Mouse (Mus musculus) testis, adult 2 months (tissue): ENCODE data around the gene Polr2c. TPM values are rescaled to one million over a fixed set of nuclear protein-coding genes. Genes with fewer than 3 reads are reported as not detected.
A peak's percentile ranks its signal among the peaks of the same experiment; 100 is the strongest.

Experiments
- H3K27ac ChIP-seq: fragments of 200-500 bp; 2 replicates; pipeline ENCODE4 v1.5.1; 2012; ENCODE audit warnings: low read depth, low read length; ENCODE audit not compliant: control insufficient read depth, insufficient read depth
- H3K27me3 ChIP-seq: fragments of 200-500 bp; 2 replicates; pipeline ENCODE4 v1.6.1; 2012; ENCODE audit warnings: mild to moderate bottlenecking, low read length, moderate library complexity; ENCODE audit not compliant: control insufficient read depth, insufficient read depth
- H3K36me3 ChIP-seq: fragments of 200-500 bp; 2 replicates; pipeline ENCODE4 v1.6.1; 2012; ENCODE audit warnings: mild to moderate bottlenecking, low read length; ENCODE audit not compliant: control insufficient read depth, insufficient read depth
- H3K4me1 ChIP-seq: fragments of 200-500 bp; 2 replicates; pipeline ENCODE4 v1.6.1; 2012; ENCODE audit warnings: low read length; ENCODE audit not compliant: control insufficient read depth, insufficient read depth
- H3K4me3 ChIP-seq: fragments of 200-500 bp; 2 replicates; pipeline ENCODE4 v1.5.1; 2012; ENCODE audit warnings: low read depth, mild to moderate bottlenecking, low read length, moderate library complexity, mixed read lengths; ENCODE audit not compliant: control insufficient read depth
- CTCF ChIP-seq: fragments of 200-500 bp; IDR thresholded peaks from 2 replicates; pipeline ENCODE4 v1.5.1; 2012; ENCODE audit warnings: low read depth, mild to moderate bottlenecking, inconsistent platforms, low read length, moderate library complexity; ENCODE audit not compliant: control insufficient read depth, insufficient read depth, insufficient replicate concordance
- POLR2A ChIP-seq: fragments of 200-500 bp; IDR thresholded peaks from 2 replicates; pipeline ENCODE4 v1.6.1; 2012; ENCODE audit warnings: low read depth, mild to moderate bottlenecking, inconsistent platforms, low read length, moderate library complexity; ENCODE audit not compliant: control insufficient read depth
- polyA plus RNA-seq: library from polyadenylated mRNA; depleted of rRNA; stranded (reverse); fragments of >200 nt; gene quantifications from 2 replicates; pipeline ENCODE4 v1.2.3, GENCODE M21; 2012; rRNA removed

The Polr2c gene
- 54.8 and 58.9 TPM in 2 replicates for polyA plus RNA-seq

DNA sequence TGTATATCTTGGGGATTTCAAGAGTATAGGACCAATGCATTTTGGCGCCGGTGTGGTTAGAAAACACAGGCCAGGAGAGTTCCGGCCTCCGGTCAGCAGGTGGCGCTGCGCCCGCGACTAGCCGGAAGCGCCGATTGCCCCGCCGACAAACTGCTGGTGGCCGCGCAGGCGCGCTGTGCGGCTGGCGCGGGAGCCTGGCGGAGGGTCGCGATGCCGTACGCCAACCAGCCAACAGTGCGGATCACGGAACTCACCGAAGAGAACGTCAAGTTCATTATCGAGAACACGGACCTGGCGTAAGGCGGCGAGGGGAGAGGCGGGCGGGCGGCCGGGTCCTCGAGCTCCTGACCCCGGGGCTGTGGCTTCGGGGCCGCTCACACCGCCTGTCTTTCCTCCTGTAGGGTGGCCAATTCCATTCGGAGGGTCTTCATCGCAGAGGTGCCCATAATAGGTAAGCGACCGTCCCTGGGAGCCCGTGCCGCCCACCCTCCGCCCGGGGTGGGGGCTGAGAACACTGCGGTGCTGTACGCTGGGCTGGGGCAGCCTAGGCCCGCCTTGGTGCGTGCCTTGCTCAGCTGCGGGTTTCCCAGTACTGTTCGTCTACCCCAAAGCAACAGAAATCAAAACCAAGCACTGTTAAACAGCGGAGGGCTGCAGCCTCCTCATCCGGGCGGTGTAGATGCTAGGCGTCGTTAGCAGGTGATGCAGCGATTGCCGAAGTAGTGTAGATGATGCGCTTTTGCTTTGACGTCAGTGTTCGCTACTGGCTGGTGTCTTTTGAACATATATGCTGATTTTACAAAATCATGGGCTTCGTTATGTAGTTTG, at the start of gene Polr2c:
TSS of gene Polr2c (plus strand) at position 105 of the 828 bp plus-strand sequence.
- H3K27ac ChIP-seq: peak within 1 kb of the TSS; percentile 82
- no peaks in the 10 kb centered on the region; the same call in none of the 2 replicates for H3K36me3 ChIP-seq
- H3K4me1 ChIP-seq: no peaks in the 10 kb centered on the region; the same call in 1 of the 2 replicates
- peak within 1 kb of the TSS; percentile 97 for H3K4me3 ChIP-seq
- no peaks in the 10 kb centered on the region for H3K27me3 ChIP-seq
- TF ChIP-seq POLR2A (peak; percentile 82), CTCF (peak; percentile 92)

GRCm38 (mm10) chr8:94807506-94807905, 49.7 kb upstream of the Polr2c start:
- TF ChIP-seq CTCF: no peak
- TF ChIP-seq POLR2A: no peak
- Histone ChIP-seq H3K4me1 (peaks cover 1% of the 10 kb centered on the region; the same call in 1 of the 2 replicates), H3K36me3 (no peaks in the 10 kb centered on the region), H3K4me3 (no peak overlapping the region; the same call in 1 of the 2 replicates), H3K27me3 (no peaks in the 10 kb centered on the region), H3K27ac (peak overlapping the region; percentile 54)

GRCm38 (mm10) chr8:94808372-94808771, 48.9 kb upstream of the Polr2c start:
- H3K27ac ChIP-seq: no peak overlapping the region
- TF ChIP-seq CTCF (no peak), POLR2A (no peak)
- H3K36me3 ChIP-seq: no peaks in the 10 kb centered on the region
- H3K27me3 ChIP-seq: no peaks in the 10 kb centered on the region
- peaks cover 3% of the 10 kb centered on the region; the same call in 1 of the 2 replicates for H3K4me1 ChIP-seq
- H3K4me3 ChIP-seq: no peak overlapping the region

DNA sequence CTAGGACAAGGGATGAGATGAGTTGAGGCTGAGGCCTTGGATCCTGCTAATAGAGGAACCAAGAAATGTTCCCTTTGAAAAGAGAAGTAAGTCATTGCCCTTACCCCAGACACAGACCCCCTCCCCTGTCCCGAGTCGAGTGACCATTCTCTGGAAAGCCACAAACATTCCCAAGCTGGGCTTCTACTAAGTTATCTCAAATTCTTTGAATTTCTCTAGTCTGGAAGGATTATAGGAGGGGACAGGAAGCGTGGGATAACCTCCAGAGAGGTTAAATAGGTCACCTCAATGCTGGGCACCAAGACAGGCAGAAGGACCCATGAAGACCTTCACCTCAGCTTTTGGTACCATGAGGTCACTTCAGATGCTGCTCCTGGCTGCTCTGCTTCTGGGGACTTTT, 47.1 kb upstream of the Polr2c start, which contains the start of gene Ccl17:
TSS of gene Ccl17 (plus strand) at position 301 of the 400 bp plus-strand sequence.
- Histone ChIP-seq H3K27me3 (no peaks in the 10 kb centered on the region), H3K4me1 (peaks cover 3% of the 10 kb centered on the region; the same call in 1 of the 2 replicates), H3K27ac (peak within 1 kb of the TSS; percentile 12; the same call in 1 of the 2 replicates), H3K4me3 (no peak within 1 kb of the TSS), H3K36me3 (no peaks in the 10 kb centered on the region)
- TF ChIP-seq CTCF: no peak

DNA sequence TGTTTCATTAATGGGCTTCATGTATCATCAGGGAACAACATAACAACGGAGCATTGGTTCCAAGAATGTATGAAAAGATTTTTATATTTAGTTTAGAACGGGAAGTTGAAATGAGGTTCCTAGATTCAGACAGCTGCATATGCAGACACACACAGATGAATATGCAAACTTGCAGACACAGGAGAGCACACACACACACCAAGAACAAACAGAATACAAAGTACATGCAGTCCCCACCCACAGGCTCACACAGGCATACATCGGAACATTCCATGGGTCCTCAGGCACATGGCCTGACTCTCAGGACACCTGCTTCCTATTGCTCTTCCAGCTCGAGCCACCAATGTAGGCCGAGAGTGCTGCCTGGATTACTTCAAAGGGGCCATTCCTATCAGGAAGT, 46.4 kb upstream of the Polr2c start:
- Histone ChIP-seq H3K27ac (peak overlapping the region; percentile 12; the same call in 1 of the 2 replicates), H3K27me3 (no peaks in the 10 kb centered on the region), H3K4me3 (no peak overlapping the region), H3K4me1 (peaks cover 3% of the 10 kb centered on the region; the same call in 1 of the 2 replicates), H3K36me3 (no peaks in the 10 kb centered on the region)
- TF ChIP-seq CTCF: no peak
- no peak for TF ChIP-seq POLR2A

DNA sequence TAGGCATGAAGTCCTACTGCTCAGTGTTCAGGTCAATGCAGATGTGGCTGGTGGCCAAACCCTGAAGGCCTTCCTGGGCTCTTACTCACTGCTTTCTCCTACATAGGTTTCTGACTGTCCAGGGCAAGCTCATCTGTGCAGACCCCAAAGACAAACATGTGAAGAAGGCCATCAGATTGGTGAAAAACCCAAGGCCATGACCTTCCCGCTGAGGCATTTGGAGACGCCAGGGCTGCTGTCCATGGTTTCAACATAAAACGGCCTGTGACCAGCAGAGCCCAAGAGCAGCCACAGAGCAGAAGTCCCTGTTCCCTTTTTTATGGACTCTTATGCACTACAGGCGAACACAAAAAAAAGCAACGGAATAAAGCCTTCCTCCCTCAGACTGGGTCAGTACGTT, 45.6 kb upstream of the Polr2c start:
- TF ChIP-seq POLR2A: no peak
- no peak for TF ChIP-seq CTCF
- H3K27ac ChIP-seq: no peak overlapping the region
- H3K36me3 ChIP-seq: no peaks in the 10 kb centered on the region
- peaks cover 3% of the 10 kb centered on the region; the same call in 1 of the 2 replicates for H3K4me1 ChIP-seq
- H3K27me3 ChIP-seq: no peaks in the 10 kb centered on the region
- H3K4me3 ChIP-seq: no peak overlapping the region

DNA sequence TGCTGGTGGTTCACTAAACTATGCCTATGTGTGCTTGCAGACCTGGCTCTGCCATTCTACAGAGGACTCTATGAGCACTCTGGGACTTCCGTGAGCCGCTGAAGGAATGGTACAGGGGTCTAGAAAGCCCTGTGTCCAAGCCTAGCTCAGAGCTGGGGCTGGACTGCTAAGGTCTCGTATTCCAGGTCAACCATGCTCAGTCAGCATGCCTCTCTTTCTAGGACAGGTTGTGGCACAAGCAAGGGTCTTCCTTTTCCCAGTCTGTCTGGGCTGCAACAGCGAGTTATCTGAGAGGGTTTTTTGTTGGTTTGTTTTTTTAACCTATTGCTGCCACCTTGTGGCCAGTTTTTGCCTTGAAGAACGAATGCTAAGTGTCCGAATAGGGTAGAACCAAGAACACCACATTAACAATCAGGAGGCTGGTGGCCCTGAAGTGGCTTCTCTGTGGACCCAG, 44.6 kb upstream of the Polr2c start:
- H3K4me3 ChIP-seq: no peak overlapping the region

More for the DNA sequence above, 44.6 kb upstream of the Polr2c start:
- H3K36me3 ChIP-seq: no peaks in the 10 kb centered on the region
- H3K4me1 ChIP-seq: peaks cover 3% of the 10 kb centered on the region; the same call in 1 of the 2 replicates
- TF ChIP-seq CTCF (peak; percentile 10; the same call in 1 of the 2 replicates), POLR2A (no peak)
- peak overlapping the region; percentile 41; the same call in 1 of the 2 replicates for H3K27ac ChIP-seq
- H3K27me3 ChIP-seq: no peaks in the 10 kb centered on the region
